Mouse (Mus musculus): ENCODE data around the gene Gm42421.
A peak's percentile ranks its signal among the peaks of the same experiment; 100 is the strongest.

Gene Gm42421

GRCm38 (mm10) chr5:143927875-143928274 is at the start of gene Gm42421:
Gene Gm42421 (plus strand): TSS chr5:143928175.
- DNase-seq (ENCODE audit: low read depth, low spot score): no peak

GRCm38 (mm10) chr5:143885274-143885673 is 42.7 kb upstream of the Gm42421 start:
- DNase-seq (ENCODE audit: low read depth, low spot score): no peak

GRCm38 (mm10) chr5:143890741-143891140 is 37.2 kb upstream of the Gm42421 start:
- peak; percentile 56 for DNase-seq (ENCODE audit: low read depth, low spot score)

- DNase-seq (ENCODE audit: low read depth, low spot score): peak; percentile 38
These were observed 35.6 kb upstream of the Gm42421 start for GRCm38 (mm10) chr5:143892255-143892886.

GRCm38 (mm10) chr5:143893396-143893795 is 34.6 kb upstream of the Gm42421 start:
- DNase-seq (ENCODE audit: low read depth, low spot score): no peak

GRCm38 (mm10) chr5:143897635-143898330 is 30.2 kb upstream of the Gm42421 start, which contains the start of gene Ankrd61:
Gene Ankrd61 (minus strand): TSS chr5:143897685.
- DNase-seq (ENCODE audit: low read depth, low spot score): peak; percentile 55

- no peak for DNase-seq (ENCODE audit: low read depth, low spot score)
These were observed 25.9 kb upstream of the Gm42421 start for GRCm38 (mm10) chr5:143902111-143902510.

GRCm38 (mm10) chr5:143903813-143904212 is 24.2 kb upstream of the Gm42421 start:
- no peak for DNase-seq (ENCODE audit: low read depth, low spot score)

- DNase-seq (ENCODE audit: low read depth, low spot score): no peak
These were observed 21.5 kb upstream of the Gm42421 start for GRCm38 (mm10) chr5:143906429-143906828.

- peak; percentile 40 for DNase-seq (ENCODE audit: low read depth, low spot score)
These were observed 19.0 kb upstream of the Gm42421 start for GRCm38 (mm10) chr5:143908926-143909325.

GRCm38 (mm10) chr5:143909417-143910400 is 18.3 kb upstream of the Gm42421 start, which contains the start of the genes Aimp2 and Pms2:
Gene Aimp2 (minus strand): TSS chr5:143909847.
Gene Pms2 (plus strand): TSS chr5:143909964.
- peak; percentile 100 for DNase-seq (ENCODE audit: low read depth, low spot score)

GRCm38 (mm10) chr5:143916221-143916620 is 11.8 kb upstream of the Gm42421 start:
- DNase-seq (ENCODE audit: low read depth, low spot score): no peak

- peak; percentile 77 for DNase-seq (ENCODE audit: low read depth, low spot score)
These were observed 10.6 kb upstream of the Gm42421 start for GRCm38 (mm10) chr5:143917418-143917817.

- DNase-seq (ENCODE audit: low read depth, low spot score): no peak
These were observed 9.9 kb upstream of the Gm42421 start for GRCm38 (mm10) chr5:143918120-143918519.

- DNase-seq (ENCODE audit: low read depth, low spot score): no peak
These were observed 3.1 kb upstream of the Gm42421 start for GRCm38 (mm10) chr5:143924781-143925452.

GRCm38 (mm10) chr5:143929291-143929690 is 1.3 kb downstream of the Gm42421 start:
- DNase-seq (ENCODE audit: low read depth, low spot score): no peak

GRCm38 (mm10) chr5:143930656-143931055 is 2.7 kb downstream of the Gm42421 start:
- no peak for DNase-seq (ENCODE audit: low read depth, low spot score)

GRCm38 (mm10) chr5:143931863-143932580 is 4.0 kb downstream of the Gm42421 start:
- no peak for DNase-seq (ENCODE audit: low read depth, low spot score)

- DNase-seq (ENCODE audit: low read depth, low spot score): peak; percentile 75
These were observed 4.9 kb downstream of the Gm42421 start, which contains the start of gene Rsph10b for GRCm38 (mm10) chr5:143932831-143933230. Gene Rsph10b (plus strand): TSS chr5:143933035.

- no peak for DNase-seq (ENCODE audit: low read depth, low spot score)
These were observed 5.4 kb downstream of the Gm42421 start for GRCm38 (mm10) chr5:143933414-143933813.

All from R1 (cell line).